In genomic region chr1:88216551-88216950, GRCm38 (mm10) we compare ENCODE assay signal across 15 mouse cellular contexts. TPM values are rescaled to one million over a fixed set of nuclear protein-coding genes. Genes with fewer than 3 reads are reported as not detected.
DNase-seq lines count a peak whose midpoint lies in the region; ATAC-seq lines count a peak whose summit lies in the region.
"Had no signal": no experiment of that assay in that cellular context is flagged by ENCODE, and none has a peak within 500 bp of the region (broad histone marks: within the 10 kb centered on the region; RNA-seq: fewer than 3 reads in every experiment).

No protein-coding gene starts in this region.

- no peak overlapping the region for H3K4me2 ChIP-seq in embryonic facial prominence, embryonic 11.5 days (ENCODE audit: low read depth, low read length)
- H3K4me2 ChIP-seq in kidney, embryonic 16.5 days (replicated peaks; ENCODE audit: low read depth, low read length) = no peak overlapping the region
- H3K4me2 ChIP-seq: embryonic facial prominence, embryonic 12.5 days; hindbrain, embryonic 15.5 days; liver, embryonic 13.5 days had no signal

- H3K4me3 ChIP-seq in embryonic facial prominence, embryonic 11.5 days (ENCODE audit: low read depth, low read length) = no peak overlapping the region
- H3K4me3 ChIP-seq in embryonic facial prominence, embryonic 10.5 days = no peak overlapping the region
- no peak overlapping the region for H3K4me3 ChIP-seq in kidney, embryonic 16.5 days (ENCODE audit: low read length)
- H3K4me3 ChIP-seq: embryonic facial prominence, embryonic 12.5 days; hindbrain, embryonic 15.5 days; liver, embryonic 13.5 days had no signal

- H3K27ac ChIP-seq in embryonic facial prominence, embryonic 11.5 days (replicated peaks; ENCODE audit: low read depth, low read length) = no peak overlapping the region
- H3K27ac ChIP-seq in embryonic facial prominence, embryonic 10.5 days (replicated peaks) = no peak overlapping the region
- H3K27ac ChIP-seq in kidney, embryonic 16.5 days (ENCODE audit: low read length) = no peak overlapping the region
- H3K27ac ChIP-seq: embryonic facial prominence, embryonic 12.5 days; hindbrain, embryonic 15.5 days; liver, embryonic 13.5 days had no signal

- H3K9ac ChIP-seq in embryonic facial prominence, embryonic 11.5 days (replicated peaks; ENCODE audit: low read length) = no peak overlapping the region
- no peak overlapping the region for H3K9ac ChIP-seq in kidney, embryonic 16.5 days (replicated peaks; ENCODE audit: low read length)
- H3K9ac ChIP-seq: embryonic facial prominence, embryonic 12.5 days; hindbrain, embryonic 15.5 days; liver, embryonic 13.5 days had no signal

- peak; percentile 0 for DNase-seq in embryonic facial prominence, embryonic 11.5 days (ENCODE audit: low spot score)
- no peak for DNase-seq in embryonic facial prominence, embryonic 10.5 days (ENCODE audit: low spot score)
- no peak for DNase-seq in kidney, adult 18-20 months
- peak; percentile 45 for DNase-seq in testis, postnatal 10 days (ENCODE audit: low spot score)
- no peak for DNase-seq in testis, postnatal 14 days (ENCODE audit: low spot score)
- DNase-seq in ovary, postnatal 10 days (ENCODE audit: low spot score) = no peak
- DNase-seq: adrenal gland, postnatal 36 days; cerebellum, adult 18-20 months; liver, embryonic 13.5 days; spleen, adult 18-20 months had no signal

- H3K27me3 ChIP-seq in embryonic facial prominence, embryonic 11.5 days (ENCODE audit: control insufficient read depth, insufficient read depth, low read length) = no peaks in the 10 kb centered on the region
- no peaks in the 10 kb centered on the region for H3K27me3 ChIP-seq in embryonic facial prominence, embryonic 10.5 days (replicated peaks; ENCODE audit: low read depth, poor library complexity, severe bottlenecking)
- H3K27me3 ChIP-seq in kidney, embryonic 16.5 days (ENCODE audit: insufficient read depth, low read length) = no peaks in the 10 kb centered on the region
- H3K27me3 ChIP-seq: embryonic facial prominence, embryonic 12.5 days; hindbrain, embryonic 15.5 days; liver, embryonic 13.5 days had no signal

- no peaks in the 10 kb centered on the region for H3K4me1 ChIP-seq in embryonic facial prominence, embryonic 11.5 days (ENCODE audit: control insufficient read depth, insufficient read depth, low read length)
- no peaks in the 10 kb centered on the region for H3K4me1 ChIP-seq in embryonic facial prominence, embryonic 10.5 days
- no peaks in the 10 kb centered on the region for H3K4me1 ChIP-seq in kidney, embryonic 16.5 days (ENCODE audit: insufficient read depth, low read length)
- H3K4me1 ChIP-seq: embryonic facial prominence, embryonic 12.5 days; hindbrain, embryonic 15.5 days; liver, embryonic 13.5 days had no signal

- 55% methylated on average over 2 of the region's 2 CpGs for WGBS in embryonic facial prominence, embryonic 11.5 days
- WGBS in embryonic facial prominence, embryonic 10.5 days = 66% methylated on average over 2 of the region's 2 CpGs
- WGBS in kidney, embryonic 16.5 days = 50% methylated on average over 2 of the region's 2 CpGs

- no peak for ATAC-seq in embryonic facial prominence, embryonic 11.5 days (replicated peaks; ENCODE audit: insufficient number of reproducible peaks, low FRiP score, low TSS enrichment, low read depth)
- ATAC-seq in kidney, embryonic 16.5 days (ENCODE audit: low FRiP score, low TSS enrichment) = peak; percentile 3; the same call in 1 of the 2 replicates
- no peak for ATAC-seq in activated CD4-positive, CD25-positive, alpha-beta regulatory T cell, adult 4 months

- peaks cover 49% of the 10 kb centered on the region for H3K9me3 ChIP-seq in embryonic facial prominence, embryonic 11.5 days (replicated peaks; ENCODE audit: control insufficient read depth, low read length)
- H3K9me3 ChIP-seq in embryonic facial prominence, embryonic 10.5 days = peaks cover 46% of the 10 kb centered on the region
- peaks cover 57% of the 10 kb centered on the region for H3K9me3 ChIP-seq in kidney, embryonic 16.5 days (ENCODE audit: low read length)

- H3K36me3 ChIP-seq in embryonic facial prominence, embryonic 11.5 days (replicated peaks; ENCODE audit: control insufficient read depth, insufficient read depth, low read depth, low read length) = no peaks in the 10 kb centered on the region
- H3K36me3 ChIP-seq in embryonic facial prominence, embryonic 10.5 days (replicated peaks) = no peaks in the 10 kb centered on the region
- H3K36me3 ChIP-seq in kidney, embryonic 16.5 days (ENCODE audit: insufficient read depth, low read length) = no peaks in the 10 kb centered on the region
- H3K36me3 ChIP-seq: embryonic facial prominence, embryonic 12.5 days; hindbrain, embryonic 15.5 days; liver, embryonic 13.5 days had no signal

RNA-seq across cellular contexts. Expression of gene Ugt1a1, which starts 4.8 kb away (rescaled TPM):
- polyA plus RNA-seq in embryonic facial prominence, embryonic 11.5 days (2014; fragmentation: Nextera tagmentation; extraction: Ambion mirVana) = not detected in 2 replicates
- polyA plus RNA-seq in embryonic facial prominence, embryonic 10.5 days (2016; fragmentation: Nextera tagmentation; extraction: Ambion mirVana) = not detected in 2 replicates
- 2.4 TPM in 2 replicates for polyA plus RNA-seq in kidney, embryonic 16.5 days (2015; fragmentation: Nextera tagmentation; extraction: Ambion mirVana)
- polyA plus RNA-seq in activated CD4-positive, CD25-positive, alpha-beta regulatory T cell, adult 4 months (2017; shearing (Covaris generic)) = not detected
- polyA plus RNA-seq: embryonic facial prominence, embryonic 12.5 days; hindbrain, embryonic 15.5 days; liver, embryonic 13.5 days had no signal

RNA-seq across cellular contexts. Expression of gene Mroh2a, which starts 10.2 kb away (rescaled TPM):
- polyA plus RNA-seq in embryonic facial prominence, embryonic 11.5 days (2014; fragmentation: Nextera tagmentation; extraction: Ambion mirVana) = 1.00 and 1.7 TPM in 2 replicates
- polyA plus RNA-seq in embryonic facial prominence, embryonic 10.5 days (2016; fragmentation: Nextera tagmentation; extraction: Ambion mirVana) = 1.0 and 1.1 TPM in 2 replicates
- polyA plus RNA-seq in kidney, embryonic 16.5 days (2015; fragmentation: Nextera tagmentation; extraction: Ambion mirVana) = 1.3 and 2.8 TPM in 2 replicates
- polyA plus RNA-seq in activated CD4-positive, CD25-positive, alpha-beta regulatory T cell, adult 4 months (2017; shearing (Covaris generic)) = 1 to 10 TPM; 1.4 to 2.5 TPM

RNA-seq across cellular contexts. Expression of gene Dnajb3, which starts 11.0 kb away (rescaled TPM):
- 12.0 and 16.3 TPM in 2 replicates for polyA plus RNA-seq in embryonic facial prominence, embryonic 11.5 days (2014; fragmentation: Nextera tagmentation; extraction: Ambion mirVana)
- 10.6 and 12.2 TPM in 2 replicates for polyA plus RNA-seq in embryonic facial prominence, embryonic 10.5 days (2016; fragmentation: Nextera tagmentation; extraction: Ambion mirVana)
- 10.4 and 11.2 TPM in 2 replicates for polyA plus RNA-seq in kidney, embryonic 16.5 days (2015; fragmentation: Nextera tagmentation; extraction: Ambion mirVana)
- polyA plus RNA-seq in activated CD4-positive, CD25-positive, alpha-beta regulatory T cell, adult 4 months (2017; shearing (Covaris generic)) = under 1 TPM; 0.48 to 0.63 TPM

RNA-seq across cellular contexts. Expression of gene Ugt1a2, which starts 16.1 kb away (rescaled TPM):
- not detected in 2 replicates for polyA plus RNA-seq in embryonic facial prominence, embryonic 11.5 days (2014; fragmentation: Nextera tagmentation; extraction: Ambion mirVana)
- polyA plus RNA-seq in embryonic facial prominence, embryonic 10.5 days (2016; fragmentation: Nextera tagmentation; extraction: Ambion mirVana) = not detected in 2 replicates
- 68.4 and 84.9 TPM in 2 replicates for polyA plus RNA-seq in kidney, embryonic 16.5 days (2015; fragmentation: Nextera tagmentation; extraction: Ambion mirVana)
- polyA plus RNA-seq in activated CD4-positive, CD25-positive, alpha-beta regulatory T cell, adult 4 months (2017; shearing (Covaris generic)) = not detected
- polyA plus RNA-seq: embryonic facial prominence, embryonic 12.5 days; hindbrain, embryonic 15.5 days; liver, embryonic 13.5 days had no signal

RNA-seq across cellular contexts. Expression of gene Ugt1a5, which starts 50.7 kb away (rescaled TPM):
- polyA plus RNA-seq in embryonic facial prominence, embryonic 11.5 days (2014; fragmentation: Nextera tagmentation; extraction: Ambion mirVana) = 0.13 TPM in 1 of 2 replicates, not detected in the other
- polyA plus RNA-seq in embryonic facial prominence, embryonic 10.5 days (2016; fragmentation: Nextera tagmentation; extraction: Ambion mirVana) = not detected in 2 replicates
- not detected in 2 replicates for polyA plus RNA-seq in kidney, embryonic 16.5 days (2015; fragmentation: Nextera tagmentation; extraction: Ambion mirVana)
- not detected for polyA plus RNA-seq in activated CD4-positive, CD25-positive, alpha-beta regulatory T cell, adult 4 months (2017; shearing (Covaris generic))
- polyA plus RNA-seq: embryonic facial prominence, embryonic 12.5 days; hindbrain, embryonic 15.5 days; large intestine, adult 2 months; liver, embryonic 13.5 days had no signal

Comparison
In these comparisons a context has a peak if more than half of its experiments do, and no peak if none do; other contexts are left out.
1. DNase-seq: peak in embryonic facial prominence, embryonic 11.5 days (single experiment) and testis, postnatal 10 days (single experiment); none in embryonic facial prominence, embryonic 10.5 days (single experiment), kidney, adult 18-20 months (single experiment), testis, postnatal 14 days (single experiment) and ovary, postnatal 10 days (single experiment).